Mouse (Mus musculus) liver, adult 2 months (tissue): ENCODE data around the gene Xbp1. TPM values are rescaled to one million over a fixed set of nuclear protein-coding genes. Genes with fewer than 3 reads are reported as not detected.
"Not testable (repeated sequence)": the region's sequence is repeated elsewhere in the genome, so short reads cannot be mapped to it uniquely, and the experiment has no call there.

ENCODE experiments used
- DNase-seq: peaks from one replicate; pipeline ENCODE4 v3.0.0-alpha.2; 2011; ENCODE audit warnings: low read depth, low spot score; ENCODE audit errors: extremely low read depth
- H3K27ac ChIP-seq: fragments of 200-500 bp; replicated peaks from 2 replicates; pipeline ENCODE4 v1.5.1; 2012; ENCODE audit warnings: low read depth, mild to moderate bottlenecking, control low read depth, inconsistent platforms, low read length; ENCODE audit not compliant: insufficient read depth
- H3K27me3 ChIP-seq: fragments of 200-500 bp; 2 replicates; pipeline ENCODE4 v1.6.1; 2012; ENCODE audit warnings: mild to moderate bottlenecking, moderate library complexity, low read length, inconsistent platforms; ENCODE audit not compliant: control insufficient read depth, insufficient read depth
- H3K36me3 ChIP-seq: fragments of 200-500 bp; 2 replicates; pipeline ENCODE4 v1.6.1; 2012; ENCODE audit warnings: low read length, inconsistent platforms; ENCODE audit not compliant: control insufficient read depth, insufficient read depth
- H3K4me1 ChIP-seq: fragments of 200-500 bp; 2 replicates; pipeline ENCODE4 v1.6.1; 2011; ENCODE audit warnings: low read length; ENCODE audit not compliant: control insufficient read depth, insufficient read depth
- H3K4me3 ChIP-seq: fragments of 200-500 bp; 2 replicates; pipeline ENCODE4 v1.5.1; 2011; ENCODE audit warnings: low read depth, mild to moderate bottlenecking, control low read depth, low read length, moderate library complexity; ENCODE audit not compliant: insufficient read depth
- H3K79me2 ChIP-seq: fragments of 200-500 bp; 2 replicates; pipeline ENCODE4 v1.6.1; 2012; ENCODE audit warnings: inconsistent platforms, mild to moderate bottlenecking, low read length, moderate library complexity; ENCODE audit not compliant: control insufficient read depth, insufficient read depth
- H3K9ac ChIP-seq: fragments of 200-500 bp; 2 replicates; pipeline ENCODE4 v1.6.1; 2012; ENCODE audit warnings: low read depth, mild to moderate bottlenecking, control low read depth, inconsistent platforms, low read length
- CTCF ChIP-seq: fragments of 200-500 bp; IDR thresholded peaks from 2 replicates; pipeline ENCODE4 v1.5.1; 2011; ENCODE audit warnings: low read depth, low read length, control low read depth
- POLR2A ChIP-seq: fragments of 200-500 bp; IDR thresholded peaks from 2 replicates; pipeline ENCODE4 v1.6.1; 2011; ENCODE audit warnings: low read length, control low read depth; ENCODE audit not compliant: insufficient read depth; ENCODE audit errors: extremely low read depth
- WGBS: fragments of 180-500 bp; shearing (Covaris S2); methylation state at CpG from one replicate; pipeline ENCODE4 v1.1.7; 2018; 5-methylcytosine and 5-hydroxymethylcytosine counted together
- polyA plus RNA-seq: library from polyadenylated mRNA; depleted of rRNA; stranded (reverse); fragments of >200 nt; gene quantifications from 2 replicates; pipeline ENCODE4 v1.2.3, GENCODE M21; 2012; rRNA removed
- total RNA-seq: library from RNA; depleted of rRNA; stranded (reverse); fragments of >200 nt; gene quantifications from 2 replicates; pipeline ENCODE4 v1.2.3, GENCODE M21; 2014; rRNA removed

Gene Xbp1
- total RNA-seq: 137 and 138 TPM in 2 replicates
- 147 and 241 TPM in 2 replicates for polyA plus RNA-seq

- peak; percentile 86 for DNase-seq
- Histone ChIP-seq H3K36me3 (peaks cover 35% of the 10 kb centered on the region), H3K27ac (peak within 1 kb of the TSS; percentile 99), H3K9ac (peak within 1 kb of the TSS; percentile 98), H3K4me3 (peak within 1 kb of the TSS; percentile 99), H3K27me3 (no peaks in the 10 kb centered on the region), H3K79me2 (peaks cover 12% of the 10 kb centered on the region), H3K4me1 (peaks cover 28% of the 10 kb centered on the region)
- WGBS: under 1% methylated on average over 69 of the region's 72 CpGs
- TF ChIP-seq CTCF (no peak), POLR2A (peak; percentile 92)
These were observed at the start of gene Xbp1 for GRCm38 (mm10) chr11:5520412-5521265. Gene Xbp1, plus strand, starts transcription at chr11:5520659.

- H3K79me2 ChIP-seq: no peaks in the 10 kb centered on the region
- H3K36me3 ChIP-seq: no peaks in the 10 kb centered on the region
- peaks cover 5% of the 10 kb centered on the region; the same call in 1 of the 2 replicates for H3K4me1 ChIP-seq
- TF ChIP-seq POLR2A: no peak
- peak; percentile 45 for TF ChIP-seq CTCF
- WGBS: 10% methylated on average over 5 of the region's 5 CpGs
- H3K27ac ChIP-seq: no peak overlapping the region
- no peaks in the 10 kb centered on the region for H3K27me3 ChIP-seq
- H3K9ac ChIP-seq: no peak overlapping the region
- peak; percentile 64 for DNase-seq
- H3K4me3 ChIP-seq: no peak overlapping the region
These were observed 46.3 kb upstream of the Xbp1 start for GRCm38 (mm10) chr11:5474130-5474529.

DNA sequence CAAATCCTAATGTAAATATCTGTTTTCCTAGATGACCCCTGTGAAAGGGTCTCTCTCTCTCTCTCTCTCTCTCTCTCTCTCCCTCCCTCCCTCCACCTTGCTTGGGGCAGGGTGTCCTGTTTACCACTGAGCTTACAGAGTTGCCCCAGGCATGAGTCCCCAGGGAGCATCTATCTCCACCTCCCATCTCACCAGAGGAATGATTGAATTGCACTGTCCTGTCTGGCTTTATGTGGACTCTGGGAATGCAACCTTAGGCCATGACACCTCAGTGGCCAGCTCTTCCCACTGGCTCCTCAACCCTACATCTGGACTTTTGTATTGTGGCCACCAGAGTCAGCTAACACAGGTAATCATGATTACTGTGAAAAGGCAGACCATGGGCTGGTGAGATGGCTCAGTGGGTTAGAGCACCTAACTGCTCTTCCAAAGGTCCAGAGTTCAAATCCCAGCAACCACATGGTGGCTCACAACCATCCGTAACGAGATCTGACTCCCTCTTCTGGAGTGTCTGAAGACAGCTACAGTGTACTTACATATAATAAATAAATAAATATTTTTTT, 44.8 kb upstream of the Xbp1 start:
- not testable (repeated sequence) for H3K79me2 ChIP-seq, H3K4me3 ChIP-seq, H3K36me3 ChIP-seq, DNase-seq, H3K4me1 ChIP-seq, H3K27ac ChIP-seq, H3K27me3 ChIP-seq, H3K9ac ChIP-seq
- 94% methylated on average over 2 of the region's 2 CpGs for WGBS

GRCm38 (mm10) chr11:5476806-5477205, 43.7 kb upstream of the Xbp1 start:
- no peak overlapping the region for H3K4me3 ChIP-seq
- H3K27ac ChIP-seq: no peak overlapping the region
- H3K27me3 ChIP-seq: no peaks in the 10 kb centered on the region
- H3K79me2 ChIP-seq: no peaks in the 10 kb centered on the region
- H3K9ac ChIP-seq: no peak overlapping the region
- no peak for DNase-seq
- 66% methylated on average over 4 of the region's 4 CpGs for WGBS
- TF ChIP-seq CTCF (no peak), POLR2A (no peak)
- no peaks in the 10 kb centered on the region for H3K4me1 ChIP-seq
- H3K36me3 ChIP-seq: no peaks in the 10 kb centered on the region

GRCm38 (mm10) chr11:5478193-5478592, 42.3 kb upstream of the Xbp1 start:
- TF ChIP-seq CTCF (no peak), POLR2A (no peak)
- no peaks in the 10 kb centered on the region for H3K4me1 ChIP-seq
- 82% methylated on average over 7 of the region's 7 CpGs for WGBS
- no peak overlapping the region for H3K9ac ChIP-seq
- DNase-seq: no peak
- H3K4me3 ChIP-seq: no peak overlapping the region
- H3K27me3 ChIP-seq: no peaks in the 10 kb centered on the region
- H3K79me2 ChIP-seq: no peaks in the 10 kb centered on the region
- no peaks in the 10 kb centered on the region for H3K36me3 ChIP-seq
- H3K27ac ChIP-seq: no peak overlapping the region

DNA sequence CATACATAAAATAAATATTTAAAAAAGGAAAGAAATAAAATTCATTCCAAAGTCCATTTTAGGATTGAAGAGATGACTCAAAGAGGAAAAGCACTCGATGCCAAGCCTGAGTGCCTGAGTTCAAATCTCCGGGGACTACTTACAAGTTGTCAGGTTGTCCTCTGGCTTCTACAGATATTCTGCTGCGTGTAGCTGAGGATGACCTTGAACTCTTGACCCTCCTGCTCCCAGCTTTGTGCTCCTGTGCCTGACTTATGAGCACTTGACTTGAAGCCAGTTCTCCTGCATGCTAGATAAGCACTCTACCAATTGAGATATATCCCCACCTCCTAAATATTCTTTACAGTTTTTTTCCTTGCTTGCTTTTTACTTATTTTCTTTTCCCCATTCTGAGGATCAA, 41.6 kb upstream of the Xbp1 start:
- H3K4me3 ChIP-seq: no peak overlapping the region
- H3K36me3 ChIP-seq: no peaks in the 10 kb centered on the region
- H3K27me3 ChIP-seq: no peaks in the 10 kb centered on the region
- no peak for DNase-seq
- no peaks in the 10 kb centered on the region for H3K79me2 ChIP-seq
- no peak overlapping the region for H3K9ac ChIP-seq
- H3K27ac ChIP-seq: no peak overlapping the region
- WGBS: 79% methylated on average over 3 of the region's 3 CpGs
- no peak for TF ChIP-seq POLR2A
- TF ChIP-seq CTCF: no peak
- H3K4me1 ChIP-seq: no peaks in the 10 kb centered on the region
